Mouse (Mus musculus) MEL (cell line): Measurements from ENCODE around the gene Ebf4.

Experiments
- BHLHE40 ChIP-seq: IDR thresholded peaks from 2 replicates; pipeline ENCODE4 v1.6.1; 2012; ENCODE audit warnings: low read depth, mild to moderate bottlenecking, inconsistent platforms, low read length, improper control_type of control experiment, borderline replicate concordance
- CHD1 ChIP-seq: IDR thresholded peaks from 2 replicates; pipeline ENCODE4 v1.6.1; 2012; ENCODE audit warnings: low read depth, mild to moderate bottlenecking, inconsistent platforms, low read length, improper control_type of control experiment
- CHD2 ChIP-seq: IDR thresholded peaks from 2 replicates; pipeline ENCODE4 v1.6.1; 2011; ENCODE audit warnings: low read length, improper control_type of control experiment
- CTCF ChIP-seq, 3 experiments: IDR thresholded peaks in 2 of 3; conservative IDR thresholded peaks in 1 of 3; 2 replicates each; pipeline ENCODE4 v1.5.1; 2011 to 2012; ENCODE audit warnings: low read length in 3 of 3, low read depth in 2 of 3, mild to moderate bottlenecking in 2 of 3, improper control_type of control experiment in 1 of 3, inconsistent platforms in 1 of 3, mixed read lengths in 1 of 3, moderate library complexity in 1 of 3; ENCODE audit not compliant: control insufficient read depth in 1 of 3, insufficient read depth in 1 of 3, poor library complexity in 1 of 3, severe bottlenecking in 1 of 3
- ETS1 ChIP-seq: IDR thresholded peaks from 2 replicates; pipeline ENCODE4 v1.6.1; 2012; ENCODE audit warnings: low read depth, mild to moderate bottlenecking, inconsistent platforms, low read length, improper control_type of control experiment, moderate library complexity
- POLR2A ChIP-seq, 2 experiments: IDR thresholded peaks; 2 replicates each; pipeline ENCODE4 v1.6.1; 2011 to 2012; ENCODE audit warnings: low read length in 2 of 2, mild to moderate bottlenecking in 2 of 2, control low read depth in 1 of 2, improper control_type of control experiment in 1 of 2, low read depth in 1 of 2, moderate library complexity in 1 of 2; ENCODE audit not compliant: control insufficient read depth in 1 of 2, insufficient read depth in 1 of 2, poor library complexity in 1 of 2
- POLR2AphosphoS2 ChIP-seq: IDR thresholded peaks from 2 replicates; pipeline ENCODE4 v1.6.1; 2011; ENCODE audit warnings: low read length, improper control_type of control experiment
- SIN3A ChIP-seq: IDR thresholded peaks from 2 replicates; pipeline ENCODE4 v1.6.1; 2012; ENCODE audit warnings: low read length, improper control_type of control experiment, inconsistent platforms
- TCF12 ChIP-seq: IDR thresholded peaks from 2 replicates; pipeline ENCODE4 v1.6.1; 2014; ENCODE audit warnings: low read depth, mild to moderate bottlenecking, inconsistent platforms, low read length, improper control_type of control experiment, moderate library complexity
- USF2 ChIP-seq, 2 experiments: IDR thresholded peaks; 2 replicates each; pipeline ENCODE4 v1.6.1; 2011 to 2012; ENCODE audit warnings: improper control_type of control experiment in 2 of 2, low read length in 2 of 2, borderline replicate concordance in 1 of 2, inconsistent platforms in 1 of 2, low read depth in 1 of 2, mild to moderate bottlenecking in 1 of 2; ENCODE audit not compliant: insufficient read depth in 1 of 2
- ZNF384 ChIP-seq: IDR thresholded peaks from 2 replicates; pipeline ENCODE4 v1.6.1; 2012; ENCODE audit warnings: low read depth, mild to moderate bottlenecking, inconsistent platforms, low read length, improper control_type of control experiment

DNA sequence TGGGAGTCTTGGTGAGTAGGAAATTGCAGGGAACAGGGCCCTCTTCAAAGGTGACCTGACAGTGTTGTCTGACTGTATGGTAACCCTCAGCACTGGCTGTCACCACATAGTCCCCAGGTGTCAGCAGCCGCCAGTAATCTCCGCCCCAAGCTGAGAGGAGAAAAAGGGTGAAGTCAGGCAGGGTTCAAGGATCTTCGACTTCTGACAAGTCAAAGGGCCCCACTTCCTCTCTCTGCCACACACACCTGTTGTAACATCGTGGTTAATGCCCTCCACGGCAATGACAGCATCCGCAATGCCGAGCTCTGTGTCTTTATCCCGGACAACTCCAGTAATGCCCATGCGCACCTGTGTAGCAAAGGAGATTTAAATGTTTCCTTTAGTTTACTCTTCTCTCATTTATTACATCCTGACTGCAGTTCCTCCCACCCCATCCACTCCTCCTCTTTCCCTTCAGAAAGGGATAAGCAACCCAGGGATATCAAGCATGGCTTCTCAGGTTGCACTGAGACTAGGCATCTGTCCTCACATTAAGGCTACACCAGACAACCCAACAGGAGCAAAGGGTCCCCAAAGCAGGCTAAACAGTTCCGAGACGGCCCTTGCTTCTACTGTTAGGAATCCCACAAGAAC is 96.1 kb downstream of the Ebf4 start:
- no peak for TF ChIP-seq CHD2
- no peak for TF ChIP-seq CTCF (IDR thresholded peaks at IDR 0.05 in 2 of 3, conservative IDR thresholded peaks at IDR 0.05 in 1 of 3; ENCODE audit: control insufficient read depth in 1 of 3, insufficient read depth in 1 of 3, low read depth in 2 of 3, low read length in 3 of 3, poor library complexity in 1 of 3, severe bottlenecking in 1 of 3)
- no peak for TF ChIP-seq SIN3A
- TF ChIP-seq USF2 (IDR thresholded peaks at IDR 0.05; ENCODE audit: borderline replicate concordance in 1 of 2, insufficient read depth in 1 of 2, low read depth in 1 of 2, low read length in 2 of 2) = no peak
- no peak for TF ChIP-seq ZNF384
- TF ChIP-seq POLR2AphosphoS2 = no peak
- TF ChIP-seq TCF12 = no peak
- TF ChIP-seq ETS1 = no peak
- TF ChIP-seq CHD1 = no peak
- no peak for TF ChIP-seq BHLHE40
- TF ChIP-seq POLR2A (IDR thresholded peaks at IDR 0.05; ENCODE audit: control insufficient read depth in 1 of 2, insufficient read depth in 1 of 2, low read depth in 1 of 2, low read length in 2 of 2, poor library complexity in 1 of 2) = no peak
